Mouse (Mus musculus) lung, embryonic 16.5 days (tissue): ENCODE results near the gene Mmab. TPM values are rescaled to one million over a fixed set of nuclear protein-coding genes. Genes with fewer than 3 reads are reported as not detected.

Source experiments
- ATAC-seq: fragments of 200-750 bp; cut with Nextera tagmentation; 2 replicates; pipeline ENCODE4 v1.8.0; 2017; ENCODE audit warnings: low read depth, mild to moderate bottlenecking, moderate library complexity
- H3K27ac ChIP-seq: fragments of 300-500 bp; sonication (generic); 2 replicates; pipeline ENCODE4 v1.5.1; 2014; ENCODE audit warnings: mild to moderate bottlenecking, control low read depth, low read length
- H3K27me3 ChIP-seq: fragments of 300-500 bp; sonication (generic); 2 replicates; pipeline ENCODE4 v1.6.1; 2014; ENCODE audit warnings: low read depth, low read length, mixed read lengths; ENCODE audit not compliant: control insufficient read depth, insufficient read depth
- H3K36me3 ChIP-seq: fragments of 300-500 bp; sonication (generic); 2 replicates; pipeline ENCODE4 v1.6.1; 2014; ENCODE audit warnings: low read length; ENCODE audit not compliant: control insufficient read depth, insufficient read depth
- H3K4me1 ChIP-seq: fragments of 300-500 bp; sonication (generic); replicated peaks from 2 replicates; pipeline ENCODE4 v1.6.1; 2014; ENCODE audit warnings: low read length, mixed read lengths; ENCODE audit not compliant: control insufficient read depth, insufficient read depth
- H3K4me2 ChIP-seq: fragments of 300-500 bp; sonication (generic); 2 replicates; pipeline ENCODE4 v1.6.1; 2014; ENCODE audit warnings: low read depth, low read length, control low read depth
- H3K4me3 ChIP-seq: fragments of 300-500 bp; sonication (generic); 2 replicates; pipeline ENCODE4 v1.5.1; 2014; ENCODE audit warnings: mild to moderate bottlenecking, low read length, control low read depth
- H3K9ac ChIP-seq: fragments of 300-500 bp; sonication (generic); 2 replicates; pipeline ENCODE4 v1.6.1; 2014; ENCODE audit warnings: low read length, control low read depth
- H3K9me3 ChIP-seq: fragments of 300-500 bp; sonication (generic); 2 replicates; pipeline ENCODE4 v1.6.1; 2016; ENCODE audit warnings: low read length; ENCODE audit not compliant: control insufficient read depth
- WGBS: fragments of 180-500 bp; shearing (Covaris S2); extraction: QIAGEN DNeasy Blood & Tissue Kit; methylation state at CpG from one replicate; pipeline ENCODE4 v1.1.7; 2014; 5-methylcytosine and 5-hydroxymethylcytosine counted together
- polyA plus RNA-seq: library from polyadenylated mRNA; unstranded; fragments of >200 nt; fragmentation: Nextera tagmentation; extraction: Ambion mirVana; gene quantifications from 2 replicates; pipeline ENCODE4 v1.2.1, GENCODE M21; 2015

Mmab gene
- polyA plus RNA-seq, 1 experiment from 2014 or later = 31.7 TPM

DNA sequence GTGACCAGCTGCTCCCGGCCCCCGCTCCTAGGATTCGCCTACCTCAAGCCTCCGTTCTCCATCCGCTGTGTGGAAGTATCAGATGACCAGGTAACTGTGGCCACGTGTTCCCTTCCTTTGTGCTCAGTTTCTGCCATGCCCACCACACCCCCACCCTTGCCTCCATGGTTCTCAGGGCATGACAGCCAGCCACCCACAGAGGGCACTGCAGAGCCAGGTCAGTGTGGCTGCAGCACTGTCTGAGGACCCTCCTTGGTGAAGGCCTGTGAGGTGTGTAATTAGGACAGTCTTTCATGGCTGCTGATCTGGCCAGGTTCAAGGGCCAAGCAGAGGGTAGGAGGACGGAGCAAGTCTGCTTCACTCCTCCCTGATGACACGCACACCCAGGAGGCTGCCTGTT lies 25.3 kb downstream of the Mmab start:
- Histone ChIP-seq H3K4me2 (no peak overlapping the region), H3K4me3 (no peak overlapping the region), H3K9ac (no peak overlapping the region), H3K4me1 (peaks cover 19% of the 10 kb centered on the region), H3K27ac (no peak overlapping the region), H3K27me3 (no peaks in the 10 kb centered on the region), H3K36me3 (peaks cover 45% of the 10 kb centered on the region), H3K9me3 (no peaks in the 10 kb centered on the region)
- ATAC-seq = no peak
- 74% methylated on average over 8 of the region's 8 CpGs for WGBS

DNA sequence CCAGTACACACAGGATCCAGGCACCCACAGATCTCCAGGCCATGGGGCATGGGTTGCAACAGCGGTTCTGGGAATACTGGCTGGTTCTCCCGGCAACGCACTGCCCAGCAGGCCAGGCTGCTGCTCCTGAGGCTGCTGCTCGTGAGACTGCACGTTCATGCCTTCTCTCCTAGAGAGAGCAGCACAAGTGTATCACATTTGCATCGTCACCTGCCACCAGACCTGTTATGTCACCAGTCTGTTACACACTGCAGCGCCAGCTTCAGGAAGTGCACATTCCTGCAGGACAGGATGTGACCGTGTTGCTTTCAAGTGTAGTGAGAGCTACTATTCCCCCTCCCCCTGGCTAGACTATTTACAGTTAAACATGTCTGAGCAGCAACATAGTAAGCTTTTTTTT lies 27.0 kb downstream of the Mmab start:
- no peaks in the 10 kb centered on the region for H3K27me3 ChIP-seq
- no peak overlapping the region for H3K4me2 ChIP-seq
- no peak overlapping the region for H3K27ac ChIP-seq
- no peaks in the 10 kb centered on the region for H3K9me3 ChIP-seq
- no peak overlapping the region for H3K4me3 ChIP-seq
- H3K36me3 ChIP-seq = peaks cover 46% of the 10 kb centered on the region
- peaks cover 26% of the 10 kb centered on the region for H3K4me1 ChIP-seq
- ATAC-seq = no peak
- 62% methylated on average over 8 of the region's 8 CpGs for WGBS
- H3K9ac ChIP-seq = no peak overlapping the region

DNA sequence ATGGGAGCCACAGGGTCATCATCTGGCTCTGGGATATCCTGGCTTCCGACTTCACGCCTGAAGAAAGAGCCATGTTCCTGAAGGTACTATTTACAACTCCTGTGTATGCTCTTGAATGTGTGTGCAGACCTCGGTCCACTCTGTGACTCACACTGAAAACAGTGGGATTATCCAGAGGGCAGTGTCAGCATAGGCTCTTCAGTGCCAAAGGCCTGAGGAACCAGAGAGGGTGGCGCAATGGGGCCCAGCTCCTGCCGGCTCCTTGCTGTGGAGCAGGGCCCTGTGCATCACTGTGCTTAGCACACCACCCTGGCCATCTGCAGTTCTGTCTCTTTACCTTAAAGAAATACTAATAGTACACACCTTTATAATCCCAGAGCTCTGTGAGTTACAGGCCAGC lies 28.3 kb downstream of the Mmab start:
- H3K4me3 ChIP-seq = no peak overlapping the region
- no peak overlapping the region for H3K4me2 ChIP-seq
- peaks cover 59% of the 10 kb centered on the region for H3K36me3 ChIP-seq
- no peak overlapping the region for H3K9ac ChIP-seq
- H3K27me3 ChIP-seq = no peaks in the 10 kb centered on the region
- H3K9me3 ChIP-seq = no peaks in the 10 kb centered on the region
- 92% methylated on average over 5 of the region's 5 CpGs for WGBS
- no peak overlapping the region for H3K27ac ChIP-seq
- H3K4me1 ChIP-seq = peaks cover 23% of the 10 kb centered on the region
- no peak for ATAC-seq

DNA sequence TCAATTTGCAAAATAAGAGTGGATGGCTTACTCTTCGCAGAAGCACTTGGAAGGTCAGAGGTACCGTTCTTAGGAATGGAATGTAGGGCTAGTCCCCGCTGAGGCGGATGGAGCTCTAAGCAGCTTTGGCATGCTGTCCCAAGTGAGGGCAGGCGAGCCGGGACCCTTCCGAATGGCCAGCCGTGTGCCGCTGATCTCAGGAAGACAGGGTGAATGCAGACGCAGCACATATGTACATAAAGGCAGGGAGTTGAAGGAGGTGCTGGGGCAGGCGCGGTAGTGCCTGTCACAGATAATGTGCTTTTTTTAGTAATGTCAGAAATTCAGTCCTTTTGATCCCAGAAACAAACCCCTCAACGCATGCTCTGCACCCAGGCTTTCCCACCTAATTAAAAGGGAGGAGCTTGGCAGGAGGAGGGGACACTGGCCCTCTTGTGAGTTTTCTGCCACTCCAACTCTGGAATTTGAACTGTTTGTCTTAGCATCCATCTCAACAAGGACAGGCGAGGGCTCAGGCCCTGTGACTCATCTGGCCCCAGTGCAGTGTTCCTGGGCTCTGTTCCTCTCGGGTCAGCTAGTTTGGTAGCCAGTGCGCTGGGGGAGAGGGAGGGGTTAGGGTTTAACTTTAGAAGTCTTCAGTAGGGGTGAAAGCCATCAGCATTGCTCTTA lies 30.7 kb downstream of the Mmab start:
- H3K9ac ChIP-seq = no peak overlapping the region
- no peak overlapping the region for H3K4me2 ChIP-seq
- peak; percentile 90 for ATAC-seq
- H3K4me3 ChIP-seq = no peak overlapping the region
- H3K4me1 ChIP-seq = peaks cover 26% of the 10 kb centered on the region
- no peaks in the 10 kb centered on the region for H3K9me3 ChIP-seq
- H3K36me3 ChIP-seq = peaks cover 57% of the 10 kb centered on the region
- H3K27ac ChIP-seq = peak overlapping the region; percentile 81
- 16% methylated on average over 16 of the region's 16 CpGs for WGBS
- no peaks in the 10 kb centered on the region for H3K27me3 ChIP-seq

DNA sequence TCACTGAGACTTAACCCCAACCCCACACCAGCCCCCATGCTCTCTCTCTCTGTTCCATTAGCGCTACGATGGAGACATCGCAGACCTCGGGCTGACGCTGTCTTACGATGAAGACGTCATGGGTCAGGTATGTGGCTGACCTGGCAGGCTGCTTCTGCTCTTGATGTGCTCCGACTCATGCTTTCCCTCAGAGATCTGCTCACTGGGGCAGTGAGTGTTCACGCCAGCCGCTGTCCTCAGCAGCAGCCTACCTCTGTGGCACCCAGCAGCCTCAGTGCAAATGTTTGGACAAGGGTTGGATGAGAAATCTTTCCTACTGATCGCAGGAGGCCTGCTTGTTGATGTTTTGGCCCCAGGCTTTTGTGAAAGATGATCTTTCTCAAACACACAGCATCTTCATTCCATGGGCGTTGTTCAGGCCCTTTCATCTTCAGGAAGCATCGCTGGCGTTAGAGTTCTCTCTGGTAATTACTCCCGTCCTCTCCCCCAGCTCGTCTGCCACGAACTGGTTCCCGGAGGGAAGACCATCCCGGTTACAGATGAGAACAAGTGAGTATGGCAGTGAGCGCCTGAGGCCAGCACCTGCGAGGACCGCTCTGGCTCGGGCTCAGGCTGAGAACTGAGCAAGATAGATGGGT lies 31.4 kb downstream of the Mmab start:
- Histone ChIP-seq H3K4me3 (no peak overlapping the region), H3K27ac (peak overlapping the region; percentile 81), H3K9me3 (no peaks in the 10 kb centered on the region), H3K27me3 (no peaks in the 10 kb centered on the region), H3K4me2 (no peak overlapping the region), H3K9ac (no peak overlapping the region), H3K36me3 (peaks cover 61% of the 10 kb centered on the region), H3K4me1 (peaks cover 26% of the 10 kb centered on the region)
- WGBS = 32% methylated on average over 23 of the region's 23 CpGs
- ATAC-seq = peak; percentile 27

DNA sequence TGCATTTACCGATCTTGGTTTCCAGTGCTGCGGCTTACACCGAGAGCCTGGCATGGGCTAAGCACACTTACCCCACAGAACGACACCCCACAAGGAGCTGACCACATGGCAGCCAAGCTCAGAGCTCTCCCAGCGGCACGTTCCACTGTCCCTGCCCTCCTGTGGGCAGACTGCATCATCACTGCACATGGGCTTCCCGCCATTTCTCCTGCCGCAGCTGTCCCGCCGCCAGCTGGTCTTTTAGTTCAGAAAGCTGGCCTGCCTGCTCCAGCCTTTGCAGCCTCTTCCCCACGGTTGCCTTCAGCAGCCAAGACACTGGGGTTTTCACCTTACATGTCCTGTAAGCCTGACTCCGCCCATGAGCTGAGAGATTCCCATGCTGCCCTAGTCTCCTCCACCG lies 33.4 kb downstream of the Mmab start:
- Histone ChIP-seq H3K4me3 (no peak overlapping the region), H3K27ac (no peak overlapping the region), H3K27me3 (no peaks in the 10 kb centered on the region), H3K4me2 (no peak overlapping the region), H3K9me3 (no peaks in the 10 kb centered on the region), H3K4me1 (peaks cover 26% of the 10 kb centered on the region), H3K9ac (no peak overlapping the region), H3K36me3 (peaks cover 63% of the 10 kb centered on the region)
- no peak for ATAC-seq
- 84% methylated on average over 13 of the region's 13 CpGs for WGBS

DNA sequence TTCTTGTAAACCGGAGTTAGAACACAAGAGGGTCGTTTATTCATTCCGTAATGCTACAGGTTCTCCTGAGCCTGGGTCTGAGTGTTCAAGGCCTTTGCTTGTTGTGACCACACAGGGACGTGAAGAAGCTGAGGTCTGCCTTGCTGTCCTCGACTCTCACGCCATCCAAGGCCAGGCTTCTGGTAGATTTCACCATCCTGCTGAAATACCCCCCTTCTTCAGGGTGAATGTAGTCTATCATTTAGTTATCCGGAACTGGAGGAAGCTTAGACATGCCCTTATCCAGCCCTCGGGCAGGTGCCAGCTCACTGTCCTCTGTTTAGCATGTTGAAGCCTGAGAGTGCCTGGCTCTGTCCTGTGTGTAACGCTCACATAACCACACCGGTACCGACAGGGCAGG lies 35.0 kb downstream of the Mmab start:
- Histone ChIP-seq H3K4me2 (no peak overlapping the region), H3K4me3 (no peak overlapping the region), H3K9me3 (no peaks in the 10 kb centered on the region), H3K4me1 (peaks cover 25% of the 10 kb centered on the region), H3K9ac (no peak overlapping the region), H3K27ac (no peak overlapping the region), H3K36me3 (peaks cover 73% of the 10 kb centered on the region), H3K27me3 (no peaks in the 10 kb centered on the region)
- no peak for ATAC-seq
- 89% methylated on average over 11 of the region's 11 CpGs for WGBS

DNA sequence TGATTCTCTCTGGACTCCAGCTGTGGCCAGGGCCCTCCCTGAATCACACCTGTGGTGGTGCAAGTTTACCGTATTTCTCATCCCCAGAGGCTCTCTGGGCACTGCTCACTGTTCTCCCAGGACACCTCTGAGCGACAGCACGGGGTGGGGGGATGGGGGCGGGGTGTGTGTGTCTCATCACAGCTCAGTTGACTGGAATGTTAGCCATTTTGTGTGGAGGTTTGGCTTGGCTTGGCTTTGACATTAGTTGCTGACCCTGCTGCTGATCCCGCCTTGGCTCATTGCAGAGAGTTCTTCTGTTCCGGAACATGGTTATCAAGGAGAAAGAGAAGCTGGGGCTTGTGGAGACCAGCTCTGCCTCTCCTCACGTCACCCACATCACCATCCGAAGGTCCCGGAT lies 36.0 kb downstream of the Mmab start:
- Histone ChIP-seq H3K9me3 (no peaks in the 10 kb centered on the region), H3K4me1 (peaks cover 14% of the 10 kb centered on the region), H3K4me2 (no peak overlapping the region), H3K27me3 (no peaks in the 10 kb centered on the region), H3K4me3 (no peak overlapping the region), H3K36me3 (peaks cover 82% of the 10 kb centered on the region), H3K9ac (no peak overlapping the region), H3K27ac (no peak overlapping the region)
- WGBS = 82% methylated on average over 9 of the region's 9 CpGs
- peak; percentile 21; the same call in 1 of the 2 replicates for ATAC-seq

DNA sequence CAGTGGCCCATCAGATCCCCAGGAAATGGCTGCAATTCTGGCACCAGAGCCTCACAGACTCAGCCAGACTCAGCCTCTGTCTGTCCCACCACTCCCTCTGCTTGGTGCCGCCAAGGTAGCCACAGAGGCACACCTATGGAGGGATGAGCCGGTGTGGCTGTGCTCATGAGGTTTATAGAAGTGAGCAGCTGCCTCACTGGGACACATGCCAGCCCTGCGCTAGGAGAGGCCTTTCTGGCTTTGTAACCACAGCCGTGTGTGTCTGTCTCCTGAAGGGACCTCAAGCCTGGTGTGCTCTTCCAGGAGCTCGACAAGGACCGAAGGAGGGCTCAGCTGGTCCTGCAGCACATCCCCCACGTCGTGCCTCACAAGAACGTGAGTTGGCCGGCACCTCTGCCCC lies 36.6 kb downstream of the Mmab start:
- 72% methylated on average over 10 of the region's 10 CpGs for WGBS
- H3K4me2 ChIP-seq = no peak overlapping the region
- no peaks in the 10 kb centered on the region for H3K27me3 ChIP-seq

More for the DNA sequence above, 36.6 kb downstream of the Mmab start:
- no peaks in the 10 kb centered on the region for H3K9me3 ChIP-seq
- peaks cover 88% of the 10 kb centered on the region for H3K36me3 ChIP-seq
- H3K4me1 ChIP-seq = peaks cover 9% of the 10 kb centered on the region
- no peak overlapping the region for H3K9ac ChIP-seq
- no peak overlapping the region for H3K4me3 ChIP-seq
- ATAC-seq = no peak
- H3K27ac ChIP-seq = no peak overlapping the region
